Mouse (Mus musculus) intestine, embryonic 16.5 days (tissue): ENCODE results near the gene Megf8. TPM values are rescaled to one million over a fixed set of nuclear protein-coding genes. Genes with fewer than 3 reads are reported as not detected.

Source experiments
- ATAC-seq: fragments of 200-750 bp; cut with Nextera tagmentation; 2 replicates; pipeline ENCODE4 v1.8.0; 2017; ENCODE audit warnings: moderate TSS enrichment, moderate library complexity
- H3K27ac ChIP-seq: fragments of 300-500 bp; sonication (generic); 2 replicates; pipeline ENCODE4 v1.5.1; 2014; ENCODE audit warnings: mild to moderate bottlenecking, low read length
- H3K27me3 ChIP-seq: fragments of 300-500 bp; sonication (generic); replicated peaks from 2 replicates; pipeline ENCODE4 v1.6.1; 2014; ENCODE audit warnings: low read length, control low read depth, mixed read lengths; ENCODE audit not compliant: control insufficient read depth, insufficient read depth
- H3K36me3 ChIP-seq: fragments of 300-500 bp; sonication (generic); 2 replicates; pipeline ENCODE4 v1.6.1; 2014; ENCODE audit warnings: low read length, control low read depth; ENCODE audit not compliant: control insufficient read depth, insufficient read depth
- H3K4me1 ChIP-seq: fragments of 300-500 bp; sonication (generic); 2 replicates; pipeline ENCODE4 v1.6.1; 2014; ENCODE audit warnings: low read length, control low read depth, mixed read lengths; ENCODE audit not compliant: control insufficient read depth, insufficient read depth
- H3K4me2 ChIP-seq: fragments of 300-500 bp; sonication (generic); 2 replicates; pipeline ENCODE4 v1.6.1; 2014; ENCODE audit warnings: low read depth, low read length, control low read depth
- H3K4me3 ChIP-seq: fragments of 300-500 bp; sonication (generic); 2 replicates; pipeline ENCODE4 v1.5.1; 2014; ENCODE audit warnings: mild to moderate bottlenecking, low read length
- H3K9ac ChIP-seq: fragments of 300-500 bp; sonication (generic); 2 replicates; pipeline ENCODE4 v1.6.1; 2014; ENCODE audit warnings: low read depth, low read length
- H3K9me3 ChIP-seq: fragments of 300-500 bp; sonication (generic); 2 replicates; pipeline ENCODE4 v1.6.1; 2016; ENCODE audit warnings: low read length, control low read depth; ENCODE audit not compliant: control insufficient read depth
- WGBS: fragments of 180-500 bp; shearing (Covaris S2); extraction: QIAGEN DNeasy Blood & Tissue Kit; methylation state at CpG from one replicate; pipeline ENCODE4 v1.1.7; 2014; 5-methylcytosine and 5-hydroxymethylcytosine counted together
- polyA plus RNA-seq: library from polyadenylated mRNA; unstranded; fragments of >200 nt; fragmentation: Nextera tagmentation; extraction: Ambion mirVana; gene quantifications from 2 replicates; pipeline ENCODE4 v1.2.1, GENCODE M21; 2015

Gene Megf8
- polyA plus RNA-seq, 1 experiment from 2014 or later: 6.8 TPM

GRCm38 (mm10) chr7:25293191-25293739, 23.7 kb upstream of the Megf8 start:
- Histone ChIP-seq H3K36me3 (peaks cover 50% of the 10 kb centered on the region), H3K9ac (0 out of 2 replicates have a peak overlapping the region, but pooled peaks have one; percentile 7), H3K27ac (no peak overlapping the region), H3K4me3 (no peak overlapping the region), H3K9me3 (no peaks in the 10 kb centered on the region), H3K4me2 (no peak overlapping the region), H3K27me3 (no peaks in the 10 kb centered on the region), H3K4me1 (peaks cover 27% of the 10 kb centered on the region)
- no peak for ATAC-seq
- WGBS: 71% methylated on average over 10 of the region's 10 CpGs

GRCm38 (mm10) chr7:25294495-25294894, 22.5 kb upstream of the Megf8 start:
- H3K4me1 ChIP-seq: peaks cover 28% of the 10 kb centered on the region
- H3K4me2 ChIP-seq: no peak overlapping the region
- H3K27ac ChIP-seq: no peak overlapping the region
- H3K9me3 ChIP-seq: no peaks in the 10 kb centered on the region
- WGBS: 91% methylated on average over 4 of the region's 4 CpGs
- no peak overlapping the region for H3K4me3 ChIP-seq
- H3K36me3 ChIP-seq: peaks cover 38% of the 10 kb centered on the region
- ATAC-seq: no peak
- no peaks in the 10 kb centered on the region for H3K27me3 ChIP-seq
- no peak overlapping the region for H3K9ac ChIP-seq

- Histone ChIP-seq H3K9me3 (no peaks in the 10 kb centered on the region), H3K27ac (no peak overlapping the region), H3K4me1 (peaks cover 28% of the 10 kb centered on the region), H3K36me3 (peaks cover 33% of the 10 kb centered on the region), H3K27me3 (no peaks in the 10 kb centered on the region), H3K9ac (no peak overlapping the region), H3K4me2 (no peak overlapping the region), H3K4me3 (no peak overlapping the region)
- no peak for ATAC-seq
- 86% methylated on average over 12 of the region's 12 CpGs for WGBS
Observed at GRCm38 (mm10) chr7:25294960-25295722, 21.8 kb upstream of the Megf8 start.

GRCm38 (mm10) chr7:25296945-25297453, 20.0 kb upstream of the Megf8 start:
- H3K9me3 ChIP-seq: no peaks in the 10 kb centered on the region
- peak overlapping the region; percentile 87 for H3K4me2 ChIP-seq
- H3K4me3 ChIP-seq: peak overlapping the region; percentile 92
- H3K36me3 ChIP-seq: peaks cover 24% of the 10 kb centered on the region
- H3K9ac ChIP-seq: peak overlapping the region; percentile 89
- peaks cover 11% of the 10 kb centered on the region for H3K4me1 ChIP-seq
- no peaks in the 10 kb centered on the region for H3K27me3 ChIP-seq
- ATAC-seq: peak; percentile 45
- under 1% methylated on average over 21 of the region's 21 CpGs for WGBS
- peak overlapping the region; percentile 99 for H3K27ac ChIP-seq

GRCm38 (mm10) chr7:25297454-25298325, 19.3 kb upstream of the Megf8 start, which contains the start of gene Pafah1b3:
Gene Pafah1b3 (minus strand): TSS chr7:25297986.
- Histone ChIP-seq H3K9me3 (no peaks in the 10 kb centered on the region), H3K36me3 (peaks cover 18% of the 10 kb centered on the region; the same call in 1 of the 2 replicates), H3K27ac (peak within 1 kb of the TSS; percentile 99), H3K27me3 (no peaks in the 10 kb centered on the region), H3K4me1 (peaks cover 7% of the 10 kb centered on the region; the same call in 1 of the 2 replicates), H3K4me3 (peak within 1 kb of the TSS; percentile 92), H3K4me2 (peak within 1 kb of the TSS; percentile 87), H3K9ac (peak within 1 kb of the TSS; percentile 89)
- ATAC-seq: peak; percentile 94
- under 1% methylated on average over 52 of the region's 52 CpGs for WGBS

GRCm38 (mm10) chr7:25301063-25301462, 15.9 kb upstream of the Megf8 start, which contains the start of gene Prr19:
Gene Prr19 (plus strand): TSS chr7:25301411.
- H3K4me2 ChIP-seq: no peak within 1 kb of the TSS
- no peak for ATAC-seq
- no peaks in the 10 kb centered on the region for H3K9me3 ChIP-seq
- H3K9ac ChIP-seq: no peak within 1 kb of the TSS
- 60% methylated on average over 19 of the region's 19 CpGs for WGBS
- no peak within 1 kb of the TSS for H3K27ac ChIP-seq
- H3K4me1 ChIP-seq: peaks cover 12% of the 10 kb centered on the region
- H3K36me3 ChIP-seq: 0 out of 2 replicates have a peak, but pooled peaks cover under 1% of the 10 kb centered on the region
- peaks cover 4% of the 10 kb centered on the region; the same call in 1 of the 2 replicates for H3K27me3 ChIP-seq
- no peak within 1 kb of the TSS for H3K4me3 ChIP-seq

- Histone ChIP-seq H3K4me1 (peaks cover 11% of the 10 kb centered on the region), H3K4me3 (no peak overlapping the region), H3K36me3 (no peaks in the 10 kb centered on the region), H3K9ac (no peak overlapping the region), H3K27me3 (peaks cover 14% of the 10 kb centered on the region), H3K27ac (no peak overlapping the region), H3K9me3 (no peaks in the 10 kb centered on the region), H3K4me2 (no peak overlapping the region)
- 64% methylated on average over 9 of the region's 9 CpGs for WGBS
- ATAC-seq: no peak
Observed at GRCm38 (mm10) chr7:25303003-25303684, 13.8 kb upstream of the Megf8 start.

- Histone ChIP-seq H3K4me2 (no peak overlapping the region), H3K9ac (no peak overlapping the region), H3K27me3 (peaks cover 16% of the 10 kb centered on the region), H3K4me1 (peaks cover 9% of the 10 kb centered on the region), H3K27ac (no peak overlapping the region), H3K36me3 (no peaks in the 10 kb centered on the region), H3K4me3 (no peak overlapping the region), H3K9me3 (no peaks in the 10 kb centered on the region)
- 71% methylated on average over 3 of the region's 3 CpGs for WGBS
- ATAC-seq: no peak
Observed at GRCm38 (mm10) chr7:25303685-25304006, 13.3 kb upstream of the Megf8 start.
